In the genomic region with DNA sequence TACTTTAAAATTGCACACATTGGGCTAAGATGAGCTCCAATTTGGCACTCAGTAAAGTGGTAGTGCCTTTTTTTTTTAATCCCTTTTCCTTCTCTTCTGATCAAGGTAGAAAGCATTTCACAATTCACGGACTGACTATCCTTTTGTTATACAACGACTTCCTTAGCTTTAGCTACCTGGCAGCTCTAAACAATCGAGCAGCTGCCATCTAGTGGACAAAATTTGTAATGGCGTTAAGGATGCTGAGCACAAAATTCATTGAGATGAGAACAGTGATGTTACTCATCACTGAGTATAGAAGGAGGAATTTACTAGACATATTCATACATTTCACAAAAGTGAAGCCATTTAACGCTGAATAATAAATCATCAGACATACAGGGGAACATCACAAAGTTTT, we compare ENCODE assay signal across 7 mouse cellular contexts.
DNase-seq lines count a peak whose midpoint lies in the region; ATAC-seq and TF ChIP-seq lines count a peak whose summit lies in the region.

No protein-coding gene starts in this region.

- peak; percentile 72 for TF ChIP-seq RAD21 in MEL (IDR thresholded peaks at IDR 0.05; ENCODE audit: low read depth, low read length)

- peak; percentile 42 to 74 (median 63) for TF ChIP-seq CTCF in MEL (IDR thresholded peaks at IDR 0.05 in 2 of 3, conservative IDR thresholded peaks at IDR 0.05 in 1 of 3; ENCODE audit: control insufficient read depth in 1 of 3, insufficient read depth in 1 of 3, low read depth in 2 of 3, low read length in 3 of 3, poor library complexity in 1 of 3, severe bottlenecking in 1 of 3)
- peak; percentile 52; the same call in 1 of the 2 replicates for TF ChIP-seq CTCF in cerebellum, adult 2 months (IDR thresholded peaks at IDR 0.05; ENCODE audit: borderline replicate concordance, insufficient read depth, low read depth, low read length)

- no peaks in the 10 kb centered on the region for H3K36me3 ChIP-seq in MEL (ENCODE audit: control insufficient read depth in 1 of 2, insufficient read depth in 2 of 2, low read length in 2 of 2)

- no peaks in the 10 kb centered on the region for H3K27me3 ChIP-seq in MEL (ENCODE audit: control insufficient read depth in 1 of 2, insufficient read depth in 2 of 2, low read length in 2 of 2)
- H3K27me3 ChIP-seq in cerebellum, adult 2 months (ENCODE audit: control insufficient read depth, insufficient read depth, low read length): no peaks in the 10 kb centered on the region

- no peak for TF ChIP-seq EP300 in MEL (IDR thresholded peaks at IDR 0.05; ENCODE audit: low read depth in 1 of 2, low read length in 2 of 2)

- no peak overlapping the region for H3K9ac ChIP-seq in MEL (ENCODE audit: control insufficient read depth, low read depth, low read length, poor library complexity, severe bottlenecking)

- H3K27ac ChIP-seq in MEL (ENCODE audit: control insufficient read depth, low read depth, low read length): no peak overlapping the region
- H3K27ac ChIP-seq in cerebellum, adult 2 months (ENCODE audit: insufficient read depth, low read length): no peak overlapping the region

- peak; percentile 54 for ATAC-seq in CD4-positive, CD25-positive, alpha-beta regulatory T cell, adult 4 months
- peak; percentile 62 for ATAC-seq in megakaryocyte, adult 5-6 weeks (ENCODE audit: poor library complexity, severe bottlenecking)

- peak; percentile 59 for DNase-seq in MEL (ENCODE audit: low read depth, low spot score)
- peak; percentile 41 to 64 for DNase-seq in cerebellum, adult 2 months
- peak; percentile 1 for DNase-seq in gonadal fat pad, adult 2 months (ENCODE audit: low read depth)
- peak; percentile 59 to 91 for DNase-seq in layer of hippocampus, adult 18-20 months (ENCODE audit: low spot score in 2 of 2)
- DNase-seq in right cerebral cortex, postnatal 4 days: peak; percentile 33

- no peak overlapping the region for H3K4me3 ChIP-seq in MEL (ENCODE audit: control insufficient read depth in 1 of 2, insufficient read depth in 1 of 2, low read depth in 2 of 2, low read length in 2 of 2)
- no peak overlapping the region for H3K4me3 ChIP-seq in cerebellum, adult 2 months (replicated peaks; ENCODE audit: insufficient read depth, low read depth, low read length)

- H3K4me1 ChIP-seq in MEL (ENCODE audit: control insufficient read depth in 1 of 2, insufficient read depth in 2 of 2, low read length in 2 of 2): no peaks in the 10 kb centered on the region
- H3K4me1 ChIP-seq in cerebellum, adult 2 months (ENCODE audit: control insufficient read depth, insufficient read depth, low read length): no peaks in the 10 kb centered on the region

- under 1% methylated on average over 5 of the region's 5 CpGs for WGBS in cerebellum, adult 2 months

- H3K79me2 ChIP-seq in MEL (ENCODE audit: control insufficient read depth, insufficient read depth, low read length, poor library complexity): no peaks in the 10 kb centered on the region

- H3K9me3 ChIP-seq in MEL (replicated peaks; ENCODE audit: insufficient read depth, low read length): no peaks in the 10 kb centered on the region

- no peak for TF ChIP-seq POLR2A in MEL (IDR thresholded peaks at IDR 0.05; ENCODE audit: control insufficient read depth in 1 of 2, insufficient read depth in 1 of 2, low read depth in 1 of 2, low read length in 2 of 2, poor library complexity in 1 of 2)
- no peak for TF ChIP-seq POLR2A in cerebellum, adult 2 months (IDR thresholded peaks at IDR 0.05; ENCODE audit: borderline replicate concordance, insufficient read depth, low read length)

TF ChIP-seq in MEL, 35 proteins besides CTCF, POLR2A, EP300 and RAD21:
- TF ChIP-seq USF1 (IDR thresholded peaks at IDR 0.05; ENCODE audit: low read depth, low read length): no peak
- TF ChIP-seq ZC3H11A (IDR thresholded peaks at IDR 0.05; ENCODE audit: low read depth, low read length): peak; percentile 54
- peak; percentile 77 for TF ChIP-seq SMC3 (IDR thresholded peaks at IDR 0.05; ENCODE audit: low read depth, low read length)

Comparison
In these comparisons a context has a peak if more than half of its experiments do, and no peak if none do; other contexts are left out.
1. DNase-seq: peak in every context shown above with its lines; median percentile 75 in layer of hippocampus, adult 18-20 months; 59 in MEL; 52 in cerebellum, adult 2 months; 33 in right cerebral cortex, postnatal 4 days; 1 in gonadal fat pad, adult 2 months.